Mouse (Mus musculus) spleen, adult 2 months (tissue): ENCODE measurements around the gene Gps1. TPM values are rescaled to one million over a fixed set of nuclear protein-coding genes. Genes with fewer than 3 reads are reported as not detected.

ENCODE experiments used
- DNase-seq, 2 experiments: peaks; one replicate each; pipeline versions ENCODE4 v3.0.0 to v3.0.0-alpha.2; 2012 to 2021; ENCODE audit warnings: low spot score in 2 of 2, low read depth in 1 of 2
- H3K27ac ChIP-seq: fragments of 200-500 bp; 2 replicates; pipeline ENCODE4 v1.5.1; 2012; ENCODE audit warnings: low read length, inconsistent platforms; ENCODE audit not compliant: insufficient read depth
- H3K27me3 ChIP-seq: fragments of 200-500 bp; 2 replicates; pipeline ENCODE4 v1.6.1; 2012; ENCODE audit warnings: mild to moderate bottlenecking, moderate library complexity, low read length, inconsistent platforms; ENCODE audit not compliant: control insufficient read depth, insufficient read depth
- H3K36me3 ChIP-seq: fragments of 200-500 bp; 2 replicates; pipeline ENCODE4 v1.6.1; 2012; ENCODE audit warnings: mild to moderate bottlenecking, low read length, inconsistent platforms; ENCODE audit not compliant: control insufficient read depth, insufficient read depth
- H3K4me1 ChIP-seq: fragments of 200-500 bp; 2 replicates; pipeline ENCODE4 v1.6.1; 2011; ENCODE audit warnings: inconsistent platforms; ENCODE audit not compliant: control insufficient read depth, insufficient read depth, insufficient read length
- H3K4me3 ChIP-seq: fragments of 200-500 bp; 2 replicates; pipeline ENCODE4 v1.5.1; 2011; ENCODE audit warnings: mild to moderate bottlenecking, inconsistent platforms; ENCODE audit not compliant: insufficient read depth, insufficient read length; ENCODE audit errors: extremely low read depth
- CTCF ChIP-seq: fragments of 200-500 bp; IDR thresholded peaks from 2 replicates; pipeline ENCODE4 v1.5.1; 2011; ENCODE audit warnings: mild to moderate bottlenecking, inconsistent platforms; ENCODE audit not compliant: insufficient read depth, insufficient read length, insufficient replicate concordance; ENCODE audit errors: extremely low read depth
- POLR2A ChIP-seq: fragments of 200-500 bp; IDR thresholded peaks from 2 replicates; pipeline ENCODE4 v1.6.1; 2011; ENCODE audit warnings: low read depth, low read length, inconsistent platforms
- WGBS: fragments of 180-500 bp; shearing (Covaris S2); methylation state at CpG from one replicate; pipeline ENCODE4 v1.1.7; 2018; 5-methylcytosine and 5-hydroxymethylcytosine counted together
- polyA plus RNA-seq: library from polyadenylated mRNA; depleted of rRNA; stranded (reverse); fragments of >200 nt; gene quantifications from 2 replicates; pipeline ENCODE4 v1.2.3, GENCODE M21; 2012; rRNA removed

The Gps1 gene
- polyA plus RNA-seq, 1 experiment = 84.9 TPM

GRCm38 (mm10) chr11:120833555-120834280, 49.6 kb downstream of the Gps1 start:
- no peak for DNase-seq
- Histone ChIP-seq H3K27ac (no peak overlapping the region), H3K36me3 (no peaks in the 10 kb centered on the region), H3K4me1 (no peaks in the 10 kb centered on the region), H3K27me3 (no peaks in the 10 kb centered on the region), H3K4me3 (no peak overlapping the region)
- WGBS = 85% methylated on average over 8 of the region's 8 CpGs
- no peak for TF ChIP-seq CTCF
- no peak for TF ChIP-seq POLR2A

Other genes with a start within 250 kb of the Gps1 start
- 79.9 and 99.4 TPM in 2 replicates for gene Mcrip1, start 234.5 kb upstream of the Gps1 start, polyA plus RNA-seq
- gene Ppp1r27, start 233.1 kb upstream of the Gps1 start, polyA plus RNA-seq = not detected in 2 replicates
- gene P4hb, start 211.0 kb upstream of the Gps1 start, polyA plus RNA-seq = 76.8 and 79.2 TPM in 2 replicates
- gene Arhgdia, start 202.6 kb upstream of the Gps1 start, polyA plus RNA-seq = 620 and 856 TPM in 2 replicates
- gene Alyref, start 185.9 kb upstream of the Gps1 start, polyA plus RNA-seq = 22.1 and 27.2 TPM in 2 replicates
- 80.1 and 101 TPM in 2 replicates for gene Anapc11, start 185.9 kb upstream of the Gps1 start, polyA plus RNA-seq
- 4.4 and 5.5 TPM in 2 replicates for gene Npb, start 175.8 kb upstream of the Gps1 start, polyA plus RNA-seq
- gene Pcyt2, start 166.3 kb upstream of the Gps1 start, polyA plus RNA-seq = 139 and 165 TPM in 2 replicates
- 119 and 139 TPM in 2 replicates for gene Sirt7, start 159.0 kb upstream of the Gps1 start, polyA plus RNA-seq
- gene Mafg, start 150.7 kb upstream of the Gps1 start, polyA plus RNA-seq = 29.9 and 31.3 TPM in 2 replicates
- gene Pycr1, start 140.5 kb upstream of the Gps1 start, polyA plus RNA-seq = 7.5 and 8.7 TPM in 2 replicates
- 0.83 and 1.5 TPM in 2 replicates for gene Myadml2, start 136.1 kb upstream of the Gps1 start, polyA plus RNA-seq
- gene Notum, start 123.1 kb upstream of the Gps1 start, polyA plus RNA-seq = 0.08 and 0.38 TPM in 2 replicates
- gene Aspscr1, start 111.3 kb upstream of the Gps1 start, polyA plus RNA-seq = 84.5 and 89.1 TPM in 2 replicates
- gene Cenpx, start 70.5 kb upstream of the Gps1 start, polyA plus RNA-seq = 44.1 and 52.2 TPM in 2 replicates
- gene Lrrc45, start 70.3 kb upstream of the Gps1 start, polyA plus RNA-seq = 33.5 and 34.9 TPM in 2 replicates
- gene Rac3, start 62.8 kb upstream of the Gps1 start, polyA plus RNA-seq = 3.0 and 4.9 TPM in 2 replicates
- gene Dcxr, start 57.0 kb upstream of the Gps1 start, polyA plus RNA-seq = 39.1 and 49.3 TPM in 2 replicates
- gene Cbr2, start 52.2 kb upstream of the Gps1 start, polyA plus RNA-seq = 5.3 and 5.8 TPM in 2 replicates
- gene Hmga1b, start 21.5 kb upstream of the Gps1 start, polyA plus RNA-seq = 0.67 and 0.84 TPM in 2 replicates
- 27.5 and 32.9 TPM in 2 replicates for gene Rfng, start 65 bp upstream of the Gps1 start, polyA plus RNA-seq
- gene Dus1l, start 12.1 kb downstream of the Gps1 start, polyA plus RNA-seq = 35.0 and 39.4 TPM in 2 replicates
- 151 and 179 TPM in 2 replicates for gene Fasn, start 40.3 kb downstream of the Gps1 start, polyA plus RNA-seq
- gene Ccdc57, start 148.6 kb downstream of the Gps1 start, polyA plus RNA-seq = 0.47 and 0.78 TPM in 2 replicates
- 16.1 and 23.1 TPM in 2 replicates for gene Slc16a3, start 164.2 kb downstream of the Gps1 start, polyA plus RNA-seq
- gene Csnk1d, start 207.1 kb downstream of the Gps1 start, polyA plus RNA-seq = 48.6 and 49.2 TPM in 2 replicates